Mouse (Mus musculus) lung, embryonic 14.5 days (tissue): ENCODE results near the gene Cipc. TPM values are rescaled to one million over a fixed set of nuclear protein-coding genes. Genes with fewer than 3 reads are reported as not detected.

ENCODE experiments used
- ATAC-seq: fragments of 200-750 bp; cut with Nextera tagmentation; 2 replicates; pipeline ENCODE4 v1.8.0; 2017; ENCODE audit warnings: mild to moderate bottlenecking, moderate TSS enrichment, moderate library complexity; ENCODE audit not compliant: insufficient read depth
- DNase-seq: peaks from one replicate; pipeline ENCODE4 v3.0.0-alpha.2; 2015
- H3K27ac ChIP-seq: fragments of 300-500 bp; sonication (generic); 2 replicates; pipeline ENCODE4 v1.5.1; 2014; ENCODE audit warnings: low read depth, mild to moderate bottlenecking, moderate library complexity
- H3K27me3 ChIP-seq: fragments of 300-500 bp; sonication (generic); 2 replicates; pipeline ENCODE4 v1.6.1; 2014; ENCODE audit warnings: low read length, control low read depth; ENCODE audit not compliant: insufficient read depth
- H3K36me3 ChIP-seq: fragments of 300-500 bp; sonication (generic); 2 replicates; pipeline ENCODE4 v1.6.1; 2014; ENCODE audit warnings: control low read depth; ENCODE audit not compliant: insufficient read depth
- H3K4me1 ChIP-seq: fragments of 300-500 bp; sonication (generic); 2 replicates; pipeline ENCODE4 v1.6.1; 2014; ENCODE audit warnings: antibody characterized with exemption, control low read depth; ENCODE audit not compliant: insufficient read depth
- H3K4me2 ChIP-seq: fragments of 300-500 bp; sonication (generic); 2 replicates; pipeline ENCODE4 v1.6.1; 2014; ENCODE audit warnings: mild to moderate bottlenecking
- H3K4me3 ChIP-seq: fragments of 300-500 bp; sonication (generic); 2 replicates; pipeline ENCODE4 v1.5.1; 2014; ENCODE audit warnings: low read depth, low read length
- H3K9ac ChIP-seq: fragments of 300-500 bp; sonication (generic); 2 replicates; pipeline ENCODE4 v1.6.1; 2014
- H3K9me3 ChIP-seq: fragments of 300-500 bp; sonication (generic); 2 replicates; pipeline ENCODE4 v1.6.1; 2016; ENCODE audit warnings: low read depth, low read length, control low read depth
- CTCF ChIP-seq: IDR thresholded peaks from 2 replicates; pipeline ENCODE4 v1.5.1; 2016; ENCODE audit warnings: antibody characterized with exemption, low read depth
- WGBS: fragments of 180-500 bp; shearing (Covaris S2); extraction: QIAGEN DNeasy Blood & Tissue Kit; methylation state at CpG from one replicate; pipeline ENCODE4 v1.1.7; 2014; 5-methylcytosine and 5-hydroxymethylcytosine counted together
- polyA plus RNA-seq: library from polyadenylated mRNA; unstranded; fragments of >200 nt; fragmentation: Nextera tagmentation; extraction: Ambion mirVana; gene quantifications from 2 replicates; pipeline ENCODE4 v1.2.1, GENCODE M21; 2014

Cipc gene
- polyA plus RNA-seq, 1 experiment from 2014 or later = 24.3 TPM

DNA sequence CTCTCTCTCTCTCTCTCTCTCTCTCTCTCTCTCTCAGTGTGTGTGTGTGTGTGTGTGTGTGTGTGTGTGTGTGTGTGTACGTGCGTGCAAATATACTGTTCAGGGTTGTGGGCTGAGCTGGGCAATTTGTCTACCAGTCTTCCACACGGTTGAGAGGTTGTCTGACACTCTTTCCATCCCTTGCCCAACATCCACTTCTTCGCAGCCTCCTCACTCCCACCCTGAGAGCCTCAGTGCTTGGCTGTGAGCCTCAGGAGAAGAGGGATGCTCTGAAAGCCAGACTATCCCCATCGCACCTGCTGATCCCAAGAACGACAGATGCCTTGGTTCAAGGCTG lies 54.0 kb downstream of the Cipc start:
- H3K4me3 ChIP-seq = no peak overlapping the region
- H3K4me1 ChIP-seq = no peaks in the 10 kb centered on the region
- no peak overlapping the region for H3K9ac ChIP-seq
- H3K9me3 ChIP-seq = no peaks in the 10 kb centered on the region
- H3K27me3 ChIP-seq = no peaks in the 10 kb centered on the region
- peak; percentile 1; the same call in 1 of the 2 replicates for TF ChIP-seq CTCF
- H3K27ac ChIP-seq = no peak overlapping the region
- H3K36me3 ChIP-seq = no peaks in the 10 kb centered on the region
- WGBS = 42% methylated on average over 6 of the region's 6 CpGs
- no peak for ATAC-seq
- H3K4me2 ChIP-seq = no peak overlapping the region
- no peak for DNase-seq

- Histone ChIP-seq H3K4me2 (no peak overlapping the region), H3K4me3 (no peak overlapping the region)
- WGBS = 45% methylated on average over 7 of the region's 7 CpGs
Measured at GRCm38 (mm10) chr12:87002209-87002608, 55.4 kb downstream of the Cipc start.

DNA sequence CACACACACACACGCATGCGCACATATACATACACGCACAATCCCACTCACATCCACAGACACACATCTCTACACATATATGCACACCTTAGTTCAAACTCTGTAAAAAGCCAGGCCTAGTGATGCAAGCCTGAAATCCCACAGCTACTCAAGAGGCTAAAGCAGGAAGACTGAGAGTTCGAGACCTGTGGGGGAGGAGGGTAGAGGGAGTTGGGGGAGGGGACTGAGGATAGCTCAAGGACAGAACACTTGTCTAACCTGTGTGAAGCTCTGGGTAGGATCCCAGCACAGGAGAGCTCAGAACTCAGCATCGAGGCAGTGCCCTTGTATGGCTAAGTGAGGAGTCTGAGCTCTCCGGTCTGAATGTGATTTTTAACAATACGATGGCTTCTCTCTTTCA lies 56.0 kb downstream of the Cipc start:
- Histone ChIP-seq H3K36me3 (no peaks in the 10 kb centered on the region), H3K4me1 (no peaks in the 10 kb centered on the region), H3K27me3 (no peaks in the 10 kb centered on the region), H3K9ac (no peak overlapping the region), H3K4me2 (no peak overlapping the region), H3K9me3 (no peaks in the 10 kb centered on the region), H3K4me3 (no peak overlapping the region), H3K27ac (no peak overlapping the region)
- ATAC-seq (no peak), DNase-seq (no peak)
- 67% methylated on average over 7 of the region's 7 CpGs for WGBS
- no peak for TF ChIP-seq CTCF

More at GRCm38 (mm10) chr12:87002209-87002608, 55.4 kb downstream of the Cipc start:
- Histone ChIP-seq H3K9me3 (no peaks in the 10 kb centered on the region), H3K9ac (no peak overlapping the region), H3K4me1 (no peaks in the 10 kb centered on the region), H3K36me3 (no peaks in the 10 kb centered on the region), H3K27ac (no peak overlapping the region), H3K27me3 (no peaks in the 10 kb centered on the region)
- TF ChIP-seq CTCF = no peak
- DNase-seq (no peak), ATAC-seq (no peak)

DNA sequence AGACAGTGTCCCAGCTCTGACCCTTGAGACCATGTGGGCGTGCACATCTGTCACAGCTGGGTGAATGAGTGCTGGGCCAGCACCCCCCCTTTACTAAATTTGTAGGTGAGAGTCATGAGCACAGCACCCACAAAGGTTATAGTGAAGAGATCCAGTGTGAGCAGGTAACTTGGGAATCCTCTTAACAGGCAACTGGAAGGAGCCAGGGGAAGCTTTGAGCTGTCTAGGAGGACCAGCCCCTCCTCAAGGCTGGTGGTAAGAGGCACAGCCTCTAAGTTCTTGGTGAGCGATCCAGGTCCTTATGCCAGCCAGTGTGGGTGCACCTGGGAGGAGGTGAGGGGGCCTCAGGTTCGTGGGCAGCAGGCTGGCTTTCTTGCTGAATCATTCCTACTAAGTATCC lies 56.8 kb downstream of the Cipc start:
- no peak overlapping the region for H3K9ac ChIP-seq
- no peaks in the 10 kb centered on the region for H3K4me1 ChIP-seq
- H3K36me3 ChIP-seq = no peaks in the 10 kb centered on the region
- TF ChIP-seq CTCF = no peak
- no peak for ATAC-seq
- H3K9me3 ChIP-seq = no peaks in the 10 kb centered on the region
- no peak overlapping the region for H3K4me2 ChIP-seq
- WGBS = 52% methylated on average over 3 of the region's 3 CpGs
- no peak overlapping the region for H3K4me3 ChIP-seq
- no peaks in the 10 kb centered on the region for H3K27me3 ChIP-seq
- no peak overlapping the region for H3K27ac ChIP-seq
- DNase-seq = no peak

DNA sequence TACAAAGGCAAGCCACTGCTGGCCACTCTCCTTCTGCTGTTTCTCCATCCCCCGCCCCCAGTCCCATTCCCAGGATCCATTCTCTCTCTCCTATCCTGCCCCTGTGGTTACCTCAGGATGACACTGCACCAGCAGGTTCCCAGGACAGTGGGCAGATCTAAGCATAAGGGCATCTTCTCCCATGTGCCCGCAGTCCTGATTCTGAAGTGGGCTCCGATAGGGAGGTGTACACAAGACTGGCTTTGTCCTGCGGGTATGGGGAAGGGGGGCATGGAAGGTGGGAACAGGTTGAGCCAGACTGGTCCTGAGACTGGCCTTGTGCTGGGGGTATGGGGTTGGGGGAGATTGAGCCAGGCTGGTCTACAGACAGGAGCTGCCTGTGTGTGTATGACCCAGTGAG lies 57.8 kb downstream of the Cipc start:
- H3K4me2 ChIP-seq = no peak overlapping the region
- DNase-seq = no peak
- no peak for TF ChIP-seq CTCF
- no peak overlapping the region for H3K27ac ChIP-seq
- H3K9me3 ChIP-seq = no peaks in the 10 kb centered on the region
- H3K36me3 ChIP-seq = no peaks in the 10 kb centered on the region
- 72% methylated on average over 4 of the region's 4 CpGs for WGBS
- no peak for ATAC-seq
- H3K4me3 ChIP-seq = no peak overlapping the region
- H3K27me3 ChIP-seq = no peaks in the 10 kb centered on the region
- H3K4me1 ChIP-seq = no peaks in the 10 kb centered on the region
- no peak overlapping the region for H3K9ac ChIP-seq

Other genes starting within 250 kb of the Cipc start
- 14.3 and 15.1 TPM in 2 replicates for gene Angel1, start 220.6 kb upstream of the Cipc start, polyA plus RNA-seq
- not detected in 2 replicates for gene Lrrc74a, start 212.7 kb upstream of the Cipc start, polyA plus RNA-seq
- gene Irf2bpl, start 62.2 kb upstream of the Cipc start, polyA plus RNA-seq = 44.6 and 44.8 TPM in 2 replicates
- 0.05 TPM in 1 of 2 replicates, not detected in the other for gene Zdhhc22, start 43.4 kb downstream of the Cipc start, polyA plus RNA-seq
- gene Tmem63c, start 74.3 kb downstream of the Cipc start, polyA plus RNA-seq = not detected in 2 replicates
- 7.6 and 10.4 TPM in 2 replicates for gene Ngb, start 155.5 kb downstream of the Cipc start, polyA plus RNA-seq
- 39.3 and 40.9 TPM in 2 replicates for gene Gstz1, start 200.1 kb downstream of the Cipc start, polyA plus RNA-seq
- gene Pomt2, start 200.9 kb downstream of the Cipc start, polyA plus RNA-seq = 18.0 and 21.6 TPM in 2 replicates